Mouse (Mus musculus): ENCODE measurements around the gene Acot3.

GRCm38 (mm10) chr12:84063833-84064232, 11.9 kb downstream of the Acot3 start:
- TF ChIP-seq CTCF (IDR thresholded peaks at IDR 0.05; ENCODE audit: low read depth), result no peak
- no peak for TF ChIP-seq EP300 (IDR thresholded peaks at IDR 0.05; ENCODE audit: low read depth)

Data from liver, postnatal 0 days (tissue).